Mouse (Mus musculus) forebrain, embryonic 11.5 days (tissue): ENCODE measurements around the gene Tenm4. TPM values are rescaled to one million over a fixed set of nuclear protein-coding genes. Genes with fewer than 3 reads are reported as not detected.

Experiments used
- ATAC-seq: fragments of 200-750 bp; cut with Nextera tagmentation; replicated peaks from 2 replicates; pipeline ENCODE4 v1.8.0; 2017; ENCODE audit warnings: moderate TSS enrichment; ENCODE audit not compliant: low FRiP score
- DNase-seq: peaks from one replicate; pipeline ENCODE4 v3.0.0-alpha.2; 2017; ENCODE audit warnings: low spot score
- H3K27ac ChIP-seq: fragments of 300-500 bp; sonication (generic); 2 replicates; pipeline ENCODE4 v1.5.1; 2014; ENCODE audit warnings: low read depth, low read length
- H3K27me3 ChIP-seq: fragments of 300-500 bp; sonication (generic); 2 replicates; pipeline ENCODE4 v1.6.1; 2014; ENCODE audit warnings: mild to moderate bottlenecking, low read length, mixed read lengths; ENCODE audit not compliant: control insufficient read depth, insufficient read depth
- H3K36me3 ChIP-seq: fragments of 300-500 bp; sonication (generic); 2 replicates; pipeline ENCODE4 v1.6.1; 2014; ENCODE audit warnings: mild to moderate bottlenecking, low read length, moderate library complexity, mixed read lengths; ENCODE audit not compliant: control insufficient read depth, insufficient read depth
- H3K4me1 ChIP-seq: fragments of 300-500 bp; sonication (generic); replicated peaks from 2 replicates; pipeline ENCODE4 v1.6.1; 2014; ENCODE audit warnings: low read length, mixed read lengths; ENCODE audit not compliant: control insufficient read depth, insufficient read depth
- H3K4me2 ChIP-seq: fragments of 300-500 bp; sonication (generic); 2 replicates; pipeline ENCODE4 v1.6.1; 2014; ENCODE audit warnings: low read depth, mild to moderate bottlenecking, low read length, moderate library complexity, mixed read lengths; ENCODE audit not compliant: severe bottlenecking
- H3K4me3 ChIP-seq: fragments of 300-500 bp; sonication (generic); 2 replicates; pipeline ENCODE4 v1.5.1; 2014; ENCODE audit warnings: low read depth, low read length
- H3K9ac ChIP-seq: fragments of 300-500 bp; sonication (generic); 2 replicates; pipeline ENCODE4 v1.6.1; 2014; ENCODE audit warnings: low read length
- H3K9me3 ChIP-seq: fragments of 300-500 bp; sonication (generic); 2 replicates; pipeline ENCODE4 v1.6.1; 2016; ENCODE audit warnings: low read length, mixed read lengths; ENCODE audit not compliant: control insufficient read depth
- WGBS: fragments of 180-500 bp; shearing (Covaris S2); extraction: QIAGEN DNeasy Blood & Tissue Kit; methylation state at CpG from one replicate; pipeline ENCODE4 v1.1.7; 2014; 5-methylcytosine and 5-hydroxymethylcytosine counted together
- polyA plus RNA-seq: library from polyadenylated mRNA; unstranded; fragments of >200 nt; fragmentation: Nextera tagmentation; extraction: Ambion mirVana; gene quantifications from 2 replicates; pipeline ENCODE4 v1.2.1, GENCODE M21; 2014

Gene Tenm4
- polyA plus RNA-seq, 1 experiment from 2014 or later: 47.9 TPM

GRCm38 (mm10) chr7:96151277-96151676 is 19.8 kb upstream of the Tenm4 start:
- 0 out of 2 replicates have a peak, but pooled peaks cover 2% of the 10 kb centered on the region for H3K4me1 ChIP-seq
- no peak overlapping the region for H3K4me3 ChIP-seq
- H3K36me3 ChIP-seq: no peaks in the 10 kb centered on the region
- 57% methylated on average over 3 of the region's 3 CpGs for WGBS
- ATAC-seq: no peak
- no peak for DNase-seq
- H3K9me3 ChIP-seq: no peaks in the 10 kb centered on the region; the same call in 1 of the 2 replicates
- H3K27ac ChIP-seq: no peak overlapping the region
- H3K27me3 ChIP-seq: 0 out of 2 replicates have a peak, but pooled peaks cover 4% of the 10 kb centered on the region
- no peak overlapping the region for H3K4me2 ChIP-seq
- H3K9ac ChIP-seq: no peak overlapping the region

GRCm38 (mm10) chr7:96151961-96152360 is 19.1 kb upstream of the Tenm4 start:
- Histone ChIP-seq H3K27me3 (0 out of 2 replicates have a peak, but pooled peaks cover 6% of the 10 kb centered on the region), H3K4me2 (no peak overlapping the region), H3K36me3 (no peaks in the 10 kb centered on the region), H3K4me3 (no peak overlapping the region), H3K9ac (no peak overlapping the region), H3K27ac (no peak overlapping the region), H3K9me3 (no peaks in the 10 kb centered on the region), H3K4me1 (0 out of 2 replicates have a peak, but pooled peaks cover 2% of the 10 kb centered on the region)
- DNase-seq: no peak
- 9% methylated on average over 5 of the region's 5 CpGs for WGBS
- no peak for ATAC-seq

DNA sequence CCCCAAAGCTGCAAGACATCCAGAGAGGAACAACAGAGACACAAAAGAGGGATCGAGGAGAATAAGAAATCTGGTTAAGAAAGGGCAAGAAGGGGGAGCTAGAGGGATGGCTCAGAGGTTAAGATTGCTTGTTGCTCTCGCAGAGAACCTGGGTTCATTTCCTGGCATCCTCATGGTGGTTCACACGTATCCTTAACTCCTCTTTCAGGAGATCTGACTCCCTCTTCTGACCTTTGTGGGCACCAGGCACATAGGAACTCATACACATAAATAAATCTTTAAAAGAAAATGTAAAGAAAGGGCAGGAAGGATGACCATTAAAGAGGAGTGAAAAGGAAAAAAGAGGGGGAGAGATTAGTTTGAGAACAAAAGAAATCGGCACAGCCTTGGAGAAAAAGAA is 18.6 kb upstream of the Tenm4 start:
- H3K9ac ChIP-seq: no peak overlapping the region
- H3K27me3 ChIP-seq: 0 out of 2 replicates have a peak, but pooled peaks cover 6% of the 10 kb centered on the region
- H3K4me3 ChIP-seq: no peak overlapping the region
- WGBS: 0% methylated on average over 4 of the region's 4 CpGs
- DNase-seq (no peak), ATAC-seq (peak; percentile 24; the same call in 1 of the 2 replicates)
- H3K27ac ChIP-seq: no peak overlapping the region
- no peaks in the 10 kb centered on the region for H3K36me3 ChIP-seq
- H3K4me1 ChIP-seq: 0 out of 2 replicates have a peak, but pooled peaks cover 2% of the 10 kb centered on the region
- no peaks in the 10 kb centered on the region for H3K9me3 ChIP-seq
- H3K4me2 ChIP-seq: peak overlapping the region; percentile 40

GRCm38 (mm10) chr7:96152924-96153359 is 18.1 kb upstream of the Tenm4 start:
- 0 out of 2 replicates have a peak, but pooled peaks cover 6% of the 10 kb centered on the region for H3K27me3 ChIP-seq

DNA sequence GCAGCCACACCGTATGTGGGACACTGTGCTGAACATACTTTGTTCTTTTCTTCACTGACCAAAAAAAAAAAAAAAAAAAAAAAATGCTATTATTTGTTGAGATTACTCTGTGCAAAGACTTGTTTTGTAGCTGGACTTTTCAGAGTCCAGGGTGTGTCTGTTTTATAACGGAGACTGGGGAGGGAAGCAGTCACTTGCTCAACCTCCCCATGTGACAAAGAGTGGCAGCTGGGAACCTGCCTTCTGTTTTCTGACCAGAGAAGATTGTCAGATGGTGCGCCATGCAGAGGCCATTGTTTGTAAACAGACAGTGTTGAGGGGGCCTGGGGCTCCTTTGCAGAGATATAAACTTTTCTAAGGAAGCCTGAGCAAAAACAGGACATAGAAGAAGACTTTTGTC is 17.0 kb upstream of the Tenm4 start:
- Histone ChIP-seq H3K9ac (no peak overlapping the region), H3K36me3 (no peaks in the 10 kb centered on the region), H3K27me3 (0 out of 2 replicates have a peak, but pooled peaks cover 6% of the 10 kb centered on the region), H3K9me3 (no peaks in the 10 kb centered on the region), H3K27ac (no peak overlapping the region), H3K4me3 (no peak overlapping the region), H3K4me1 (0 out of 2 replicates have a peak, but pooled peaks cover 2% of the 10 kb centered on the region), H3K4me2 (no peak overlapping the region)
- no peak for ATAC-seq
- DNase-seq: no peak
- whole genome bisulfite sequencing: 66% methylated on average over 3 of the region's 3 CpGs

More at GRCm38 (mm10) chr7:96152924-96153359, 18.1 kb upstream of the Tenm4 start:
- ATAC-seq (peak; percentile 96), DNase-seq (peak; percentile 89)
- 0 out of 2 replicates have a peak, but pooled peaks cover 2% of the 10 kb centered on the region for H3K4me1 ChIP-seq
- peak overlapping the region; percentile 16 for H3K4me3 ChIP-seq
- 0 out of 2 replicates have a peak overlapping the region, but pooled peaks have one; percentile 6 for H3K9ac ChIP-seq
- 2% methylated on average over 10 of the region's 10 CpGs for WGBS
- H3K27ac ChIP-seq: no peak overlapping the region
- H3K4me2 ChIP-seq: peak overlapping the region; percentile 40
- H3K36me3 ChIP-seq: no peaks in the 10 kb centered on the region
- no peaks in the 10 kb centered on the region for H3K9me3 ChIP-seq

DNA sequence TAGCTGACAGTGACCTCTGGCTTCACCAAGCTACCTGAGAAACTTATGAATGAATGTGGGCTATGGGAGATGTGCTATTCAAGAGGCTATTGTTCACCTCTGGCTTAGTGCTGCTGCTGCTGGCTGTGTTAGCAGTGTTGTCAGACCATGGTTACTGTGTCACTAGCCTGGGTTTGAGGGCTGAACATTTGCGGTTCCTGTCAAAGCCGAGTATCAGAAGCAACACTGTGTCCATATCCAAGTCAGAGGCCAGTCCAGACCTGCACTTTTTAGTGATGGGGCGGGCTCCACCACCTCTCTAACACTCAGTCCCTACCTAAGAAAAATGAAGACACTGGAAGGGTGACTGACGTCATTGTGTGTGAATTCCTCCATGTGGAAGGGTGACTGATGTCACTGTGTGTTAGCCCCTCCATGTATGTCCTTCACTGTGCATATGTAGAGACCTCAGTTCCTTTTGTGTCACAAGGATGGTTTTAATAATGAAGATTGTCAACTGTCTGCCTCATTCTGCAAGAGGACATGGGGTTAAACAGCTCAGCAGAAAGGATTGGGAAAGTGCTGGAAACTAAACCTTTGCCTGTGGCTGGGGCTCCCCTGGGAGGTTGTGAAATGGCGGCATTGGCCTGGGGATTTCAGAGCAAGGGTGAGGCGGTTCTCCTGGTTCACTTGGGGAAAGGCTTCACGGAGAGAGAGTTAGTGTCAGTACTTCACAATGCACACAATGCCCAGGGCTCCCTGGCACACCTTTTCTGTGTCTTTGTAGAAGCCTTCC is 14.4 kb upstream of the Tenm4 start:
- Histone ChIP-seq H3K4me3 (no peak overlapping the region), H3K36me3 (no peaks in the 10 kb centered on the region), H3K4me2 (no peak overlapping the region), H3K4me1 (0 out of 2 replicates have a peak, but pooled peaks cover 2% of the 10 kb centered on the region), H3K27ac (no peak overlapping the region), H3K27me3 (peaks cover 2% of the 10 kb centered on the region; the same call in 1 of the 2 replicates), H3K9ac (no peak overlapping the region), H3K9me3 (no peaks in the 10 kb centered on the region)
- 74% methylated on average over 7 of the region's 7 CpGs for WGBS
- DNase-seq (no peak), ATAC-seq (no peak)

- no peak overlapping the region for H3K4me2 ChIP-seq
- no peak for DNase-seq
- H3K36me3 ChIP-seq: no peaks in the 10 kb centered on the region
- no peaks in the 10 kb centered on the region for H3K9me3 ChIP-seq
- H3K27me3 ChIP-seq: no peaks in the 10 kb centered on the region; the same call in 1 of the 2 replicates
- ATAC-seq: no peak
- H3K9ac ChIP-seq: no peak overlapping the region
- H3K4me3 ChIP-seq: no peak overlapping the region
- H3K27ac ChIP-seq: no peak overlapping the region
- peaks cover 1% of the 10 kb centered on the region; the same call in 1 of the 2 replicates for H3K4me1 ChIP-seq
These were observed 6.9 kb upstream of the Tenm4 start for GRCm38 (mm10) chr7:96164141-96164540.

GRCm38 (mm10) chr7:96168921-96169320 is 2.1 kb upstream of the Tenm4 start:
- ATAC-seq: peak; percentile 94

More at GRCm38 (mm10) chr7:96168921-96169320, 2.1 kb upstream of the Tenm4 start:
- no peak overlapping the region for H3K27ac ChIP-seq
- H3K27me3 ChIP-seq: no peaks in the 10 kb centered on the region
- H3K4me2 ChIP-seq: no peak overlapping the region
- H3K4me3 ChIP-seq: no peak overlapping the region
- no peaks in the 10 kb centered on the region for H3K9me3 ChIP-seq
- H3K36me3 ChIP-seq: no peaks in the 10 kb centered on the region
- WGBS: 24% methylated on average over 3 of the region's 3 CpGs
- H3K9ac ChIP-seq: no peak overlapping the region
- peak; percentile 77 for DNase-seq
- peaks cover 3% of the 10 kb centered on the region; the same call in 1 of the 2 replicates for H3K4me1 ChIP-seq
